Mouse (Mus musculus) monocyte, adult 5-6 weeks (primary cell): Measurements from ENCODE around the gene Cep135. TPM values are rescaled to one million over a fixed set of nuclear protein-coding genes. Genes with fewer than 3 reads are reported as not detected.

Experiments
- ATAC-seq: fragments of 153-309, 156-312 bp; replicated peaks from 2 replicates; pipeline ENCODE4 v1.8.0; 2017; ENCODE audit warnings: mild to moderate bottlenecking; ENCODE audit not compliant: low TSS enrichment, insufficient number of reproducible peaks, severe bottlenecking, poor library complexity, low FRiP score
- total RNA-seq: library from RNA; stranded (forward); fragments of 200-1000, 200-491, 200-594 nt; gene quantifications from 3 replicates; pipeline ENCODE4 v1.2.3, GENCODE M21; 2017

Gene Cep135
- total RNA-seq, 1 experiment from 2014 or later = 22.8 TPM

GRCm38 (mm10) chr5:76635592-76635991 lies 47.1 kb downstream of the Cep135 start:
- ATAC-seq = no peak

GRCm38 (mm10) chr5:76642076-76642475 lies 53.6 kb downstream of the Cep135 start:
- no peak for ATAC-seq

- no peak for ATAC-seq
These were observed 55.7 kb downstream of the Cep135 start for GRCm38 (mm10) chr5:76644234-76644633.

GRCm38 (mm10) chr5:76645091-76645868 lies 56.8 kb downstream of the Cep135 start:
- ATAC-seq = no peak

- no peak for ATAC-seq
These were observed 61.4 kb downstream of the Cep135 start for GRCm38 (mm10) chr5:76649897-76650296.

- no peak for ATAC-seq
These were observed 62.7 kb downstream of the Cep135 start for GRCm38 (mm10) chr5:76651151-76651725.

- no peak for ATAC-seq
These were observed 67.7 kb downstream of the Cep135 start, which contains the start of gene C530008M17Rik for GRCm38 (mm10) chr5:76656212-76656611. C530008M17Rik (plus strand) TSS chr5:76656512.

- ATAC-seq = no peak
These were observed 69.0 kb downstream of the Cep135 start for GRCm38 (mm10) chr5:76657245-76658083.

- ATAC-seq = no peak
These were observed 69.8 kb downstream of the Cep135 start for GRCm38 (mm10) chr5:76658084-76658934.

GRCm38 (mm10) chr5:76659958-76660635 lies 71.6 kb downstream of the Cep135 start:
- ATAC-seq = no peak

GRCm38 (mm10) chr5:76661310-76661709 lies 72.8 kb downstream of the Cep135 start:
- no peak for ATAC-seq

GRCm38 (mm10) chr5:76664936-76665335 lies 76.4 kb downstream of the Cep135 start:
- no peak for ATAC-seq

- no peak for ATAC-seq
These were observed 76.9 kb downstream of the Cep135 start for GRCm38 (mm10) chr5:76665421-76665820.

- ATAC-seq = no peak
These were observed 77.7 kb downstream of the Cep135 start for GRCm38 (mm10) chr5:76666026-76666756.

GRCm38 (mm10) chr5:76668118-76668517 lies 79.6 kb downstream of the Cep135 start:
- ATAC-seq = no peak

- no peak for ATAC-seq
These were observed 80.0 kb downstream of the Cep135 start for GRCm38 (mm10) chr5:76668547-76668946.

GRCm38 (mm10) chr5:76670183-76670582 lies 81.7 kb downstream of the Cep135 start:
- ATAC-seq = no peak
